Mouse (Mus musculus) frontal cortex, postnatal 36 days (tissue): Measurements from ENCODE around the gene Itpripl2.

Experiments used
- DNase-seq, 2 experiments: peaks; one replicate each; pipeline ENCODE4 v3.0.0; 2022; ENCODE audit warnings: low spot score in 2 of 2

Itpripl2 gene

DNA sequence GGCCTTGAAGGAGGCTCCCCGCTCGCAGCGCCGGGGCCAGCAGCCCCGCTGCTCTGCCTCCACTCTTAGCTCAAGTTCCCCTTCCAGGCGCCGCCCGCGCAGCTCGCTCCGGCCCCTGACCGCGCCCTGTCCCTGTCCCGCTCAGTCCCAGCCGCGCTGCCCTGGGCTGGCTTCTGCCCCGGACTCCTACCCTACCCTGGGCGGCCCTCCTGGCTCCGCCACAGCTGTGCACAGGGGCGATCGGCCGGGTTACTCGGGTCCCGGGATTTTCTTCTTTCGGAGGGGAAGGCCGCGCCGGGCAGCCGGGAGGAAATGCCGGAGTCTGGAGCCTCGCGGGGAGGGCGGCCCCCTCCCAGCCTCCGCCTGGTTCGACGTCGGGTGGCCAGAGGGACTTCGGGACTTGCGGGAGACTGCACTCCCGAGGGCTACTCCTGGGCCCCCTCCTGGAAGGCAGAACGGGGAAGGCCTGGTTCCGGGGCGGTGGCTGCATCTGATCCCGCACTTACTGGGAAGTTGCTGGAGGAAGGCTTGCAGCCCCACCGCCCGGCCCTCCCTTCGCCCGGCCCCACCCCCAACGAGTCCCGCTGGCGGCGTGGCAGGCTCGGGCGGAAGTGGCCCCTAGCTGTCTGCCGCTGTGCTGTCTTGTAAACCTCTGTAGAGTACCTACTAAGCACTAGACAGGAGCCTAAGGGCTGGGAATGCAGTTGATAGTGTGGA lies at the start of gene Itpripl2:
TSS of gene Itpripl2 (minus strand) at position 545 of the 717 bp plus-strand sequence.
- peak; percentile 5 to 13 for DNase-seq

GRCm38 (mm10) chr7:118535076-118535475 lies 43.3 kb upstream of the Itpripl2 start:
- DNase-seq, result no peak

GRCm38 (mm10) chr7:118534326-118534725 lies 42.6 kb upstream of the Itpripl2 start:
- no peak for DNase-seq

DNA sequence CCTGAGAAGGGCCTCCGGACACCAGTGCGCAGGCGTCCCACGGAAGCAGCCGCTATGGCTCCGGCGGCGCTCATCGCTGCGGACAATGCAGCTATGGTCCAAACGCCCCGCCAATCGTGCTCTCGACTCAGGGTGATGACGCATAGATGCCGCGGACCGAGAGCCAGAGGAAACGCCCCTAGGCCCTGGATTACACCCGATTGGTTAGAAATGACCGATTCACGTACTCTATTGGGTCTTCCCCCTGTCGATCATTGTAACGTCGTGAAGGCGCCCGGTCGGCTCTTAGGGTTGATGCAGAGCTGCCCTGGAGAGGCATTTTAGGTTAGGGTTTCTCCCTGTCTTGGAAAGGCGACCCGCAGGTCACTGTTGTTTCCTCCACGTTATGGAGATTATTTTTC lies 41.4 kb upstream of the Itpripl2 start, which contains the start of gene Coq7:
TSS of gene Coq7 (minus strand) at position 179 of the 401 bp plus-strand sequence.
- peak; percentile 95 to 97 for DNase-seq

DNA sequence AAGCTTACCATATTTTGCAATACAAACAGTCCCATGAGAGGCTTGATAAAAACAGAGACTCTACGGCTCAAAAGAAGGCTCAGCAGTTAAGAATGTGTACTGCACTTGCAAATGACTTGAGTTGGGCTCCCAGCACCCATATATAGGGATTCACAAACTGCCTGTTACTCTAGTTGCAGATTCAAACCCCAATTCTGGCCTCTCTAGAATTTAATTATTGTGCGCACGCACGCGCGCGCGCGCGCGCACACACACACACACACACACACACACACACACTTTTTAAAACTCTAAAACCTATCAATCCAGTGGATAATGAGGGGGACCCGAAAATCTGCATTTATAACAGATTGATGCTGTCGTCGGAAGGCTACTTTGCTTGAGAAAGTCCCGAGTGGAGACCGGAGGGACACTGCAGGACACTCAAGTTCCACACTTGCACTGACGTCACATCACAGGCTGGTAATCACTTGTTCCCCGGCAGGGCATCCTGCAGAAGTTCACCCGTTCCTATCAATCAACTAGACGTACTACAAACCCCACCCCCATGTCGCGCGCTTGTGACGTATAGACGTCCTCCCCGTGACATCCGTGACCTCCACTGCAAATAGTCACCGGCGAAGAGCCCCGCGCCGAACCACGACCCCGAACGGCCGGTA lies 40.9 kb upstream of the Itpripl2 start:
- DNase-seq, result peak; percentile 98

GRCm38 (mm10) chr7:118526967-118527366 lies 35.2 kb upstream of the Itpripl2 start:
- DNase-seq, result no peak

GRCm38 (mm10) chr7:118522077-118522476 lies 30.3 kb upstream of the Itpripl2 start:
- no peak for DNase-seq

DNA sequence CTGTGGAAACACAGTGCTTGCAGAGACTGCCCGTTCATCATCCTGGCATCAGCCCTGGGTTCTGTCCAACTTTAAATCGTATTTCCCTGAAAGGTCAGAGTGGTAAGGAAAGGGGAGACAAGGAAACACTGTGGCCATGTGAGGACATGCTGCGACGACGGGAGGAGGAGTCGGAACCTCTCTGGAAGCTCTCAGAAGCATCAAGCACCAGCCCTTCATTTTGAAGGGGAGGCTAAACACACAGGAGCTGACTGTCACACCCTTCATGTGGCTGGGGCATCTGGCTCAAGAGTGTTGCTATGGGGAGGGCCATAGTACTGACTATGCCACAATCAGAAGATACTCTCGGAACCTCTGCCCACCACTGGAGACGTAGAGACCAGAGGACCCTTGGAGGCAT lies 27.9 kb upstream of the Itpripl2 start:
- DNase-seq, result no peak

GRCm38 (mm10) chr7:118518687-118519086 lies 26.9 kb upstream of the Itpripl2 start:
- peak; percentile 65 to 73 for DNase-seq

- no peak for DNase-seq
These were observed 26.0 kb upstream of the Itpripl2 start for GRCm38 (mm10) chr7:118517819-118518218.

DNA sequence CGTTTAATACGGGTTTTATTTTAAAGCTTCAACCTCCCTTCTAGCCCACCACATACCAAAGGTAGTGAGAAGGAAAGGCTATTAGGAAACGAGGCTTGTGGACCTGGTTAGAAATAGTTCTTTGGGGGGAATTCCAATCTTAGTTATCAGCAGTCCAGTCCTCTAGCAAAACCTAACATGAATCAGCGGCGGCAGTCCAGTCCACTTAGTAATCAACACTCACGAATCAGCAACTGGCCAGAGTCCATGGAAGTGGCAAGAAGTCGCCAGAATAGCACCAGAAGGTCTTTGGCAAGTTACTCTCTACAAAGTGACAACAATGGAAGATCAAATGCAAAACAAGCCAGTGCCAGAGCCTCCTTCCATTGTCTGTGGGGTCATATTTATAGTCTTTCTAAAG lies 16.8 kb upstream of the Itpripl2 start:
- no peak for DNase-seq

DNA sequence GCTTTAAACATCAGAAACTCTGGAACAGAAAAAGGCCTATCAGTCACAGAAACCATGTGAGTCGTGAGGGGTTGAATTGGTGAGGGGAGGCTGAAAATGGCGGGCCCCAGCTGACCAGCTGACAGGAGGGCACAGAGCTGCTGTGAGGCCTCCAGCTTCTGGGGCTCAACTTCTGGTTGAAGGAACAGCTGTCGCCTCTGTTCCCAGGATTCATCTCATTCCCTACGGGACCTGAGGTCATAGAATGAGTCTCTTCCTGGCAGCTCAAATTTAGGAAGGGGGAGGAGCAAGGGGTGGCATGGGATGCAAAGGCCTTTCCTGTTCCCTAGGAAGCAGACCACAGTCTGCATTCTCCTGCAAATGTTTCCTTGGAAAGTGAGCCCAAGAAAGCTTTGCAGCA lies 12.1 kb upstream of the Itpripl2 start:
- no peak for DNase-seq

DNA sequence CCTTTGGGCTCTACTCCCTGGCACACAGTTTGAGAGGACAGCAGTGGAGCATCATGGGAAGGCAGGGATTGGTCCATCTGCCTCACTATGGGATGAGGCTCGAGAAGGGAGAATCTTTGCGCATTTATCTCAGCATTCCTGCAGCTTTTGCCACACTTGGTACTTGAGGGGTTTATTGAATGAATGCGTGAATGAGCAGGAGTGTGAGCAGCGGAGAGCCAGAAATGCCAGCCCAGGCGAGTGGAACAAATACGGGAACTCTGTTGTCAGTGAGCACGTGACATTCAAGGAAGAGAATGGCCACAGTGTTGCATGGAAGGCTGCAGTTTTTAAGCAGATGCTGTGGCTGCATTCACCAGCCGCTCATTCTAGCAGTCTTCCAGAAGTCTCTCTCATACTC lies 10.6 kb upstream of the Itpripl2 start:
- no peak for DNase-seq

DNA sequence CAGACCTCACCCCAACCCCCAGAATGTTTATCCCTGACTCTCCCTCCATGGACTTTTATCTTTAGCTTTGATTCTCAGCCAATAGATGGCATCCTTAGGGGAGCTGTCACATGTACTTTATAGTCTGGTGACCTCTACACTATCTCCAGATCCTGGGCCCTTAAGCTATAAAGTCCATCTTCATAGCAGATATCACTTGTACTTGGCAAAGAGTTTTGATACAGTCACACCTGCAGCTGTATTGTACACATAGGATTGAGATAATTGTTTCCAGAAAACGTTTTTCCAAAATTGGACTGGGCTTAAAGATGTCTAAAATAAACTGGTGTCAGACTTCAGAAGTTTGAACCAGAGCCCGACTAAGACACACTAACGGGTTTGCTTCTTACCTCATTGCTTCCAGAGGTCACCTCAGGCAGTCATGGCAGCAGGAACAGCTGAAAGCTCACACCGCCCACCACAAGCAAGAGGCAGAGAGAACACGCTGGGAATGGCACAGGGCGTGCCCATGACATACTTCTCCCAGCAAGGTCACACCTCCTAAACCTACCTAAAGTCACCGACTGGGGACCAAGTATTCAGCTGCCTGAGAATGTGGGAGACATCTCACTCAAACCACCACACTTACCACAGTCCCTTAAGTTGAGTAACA lies 8.1 kb upstream of the Itpripl2 start:
- DNase-seq, result no peak

GRCm38 (mm10) chr7:118498984-118499783 lies 7.4 kb upstream of the Itpripl2 start:
- DNase-seq, result no peak

- no peak for DNase-seq
These were observed 3.3 kb upstream of the Itpripl2 start for GRCm38 (mm10) chr7:118494892-118495579.

GRCm38 (mm10) chr7:118493892-118494291 lies 2.1 kb upstream of the Itpripl2 start:
- no peak for DNase-seq

DNA sequence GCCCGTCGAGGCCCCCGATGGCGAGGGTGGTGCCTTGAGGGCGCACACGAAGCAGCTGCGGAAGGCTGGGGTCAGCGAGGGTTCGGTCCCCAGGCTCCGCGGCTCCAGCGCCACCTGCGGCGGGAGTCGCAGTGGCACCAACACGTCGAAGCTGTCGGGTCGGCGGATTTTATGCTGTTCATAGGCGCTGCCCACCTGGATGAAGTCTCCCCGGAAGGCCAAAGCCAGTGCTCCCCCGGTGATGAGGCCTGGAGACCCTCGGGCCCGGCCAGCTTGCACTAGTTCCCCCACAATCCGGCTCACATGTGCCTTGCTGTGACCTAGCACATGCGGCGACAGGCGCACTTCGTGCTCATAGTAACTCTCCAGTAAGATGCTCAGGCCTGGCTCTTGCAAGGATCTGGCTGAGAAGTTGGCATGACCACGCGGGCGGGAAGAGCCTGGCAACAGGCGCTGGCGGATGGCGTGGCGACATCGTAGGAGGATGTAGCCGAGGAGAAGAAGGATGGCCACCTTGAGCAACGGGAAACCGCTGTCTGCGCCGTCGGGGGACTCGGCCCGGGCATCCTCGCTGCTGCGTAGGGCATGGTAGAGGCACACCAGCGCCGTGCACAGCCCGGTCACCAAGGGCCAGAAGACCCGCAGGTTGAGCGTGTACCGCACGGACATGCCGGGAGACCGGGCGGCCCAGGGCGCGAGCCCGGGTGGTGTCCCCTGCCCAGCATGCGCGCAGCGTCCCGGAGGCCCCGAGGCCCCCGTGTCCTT lies 927 bp downstream of the Itpripl2 start:
- peak in 1 of 2 experiments; percentile 7 for DNase-seq

DNA sequence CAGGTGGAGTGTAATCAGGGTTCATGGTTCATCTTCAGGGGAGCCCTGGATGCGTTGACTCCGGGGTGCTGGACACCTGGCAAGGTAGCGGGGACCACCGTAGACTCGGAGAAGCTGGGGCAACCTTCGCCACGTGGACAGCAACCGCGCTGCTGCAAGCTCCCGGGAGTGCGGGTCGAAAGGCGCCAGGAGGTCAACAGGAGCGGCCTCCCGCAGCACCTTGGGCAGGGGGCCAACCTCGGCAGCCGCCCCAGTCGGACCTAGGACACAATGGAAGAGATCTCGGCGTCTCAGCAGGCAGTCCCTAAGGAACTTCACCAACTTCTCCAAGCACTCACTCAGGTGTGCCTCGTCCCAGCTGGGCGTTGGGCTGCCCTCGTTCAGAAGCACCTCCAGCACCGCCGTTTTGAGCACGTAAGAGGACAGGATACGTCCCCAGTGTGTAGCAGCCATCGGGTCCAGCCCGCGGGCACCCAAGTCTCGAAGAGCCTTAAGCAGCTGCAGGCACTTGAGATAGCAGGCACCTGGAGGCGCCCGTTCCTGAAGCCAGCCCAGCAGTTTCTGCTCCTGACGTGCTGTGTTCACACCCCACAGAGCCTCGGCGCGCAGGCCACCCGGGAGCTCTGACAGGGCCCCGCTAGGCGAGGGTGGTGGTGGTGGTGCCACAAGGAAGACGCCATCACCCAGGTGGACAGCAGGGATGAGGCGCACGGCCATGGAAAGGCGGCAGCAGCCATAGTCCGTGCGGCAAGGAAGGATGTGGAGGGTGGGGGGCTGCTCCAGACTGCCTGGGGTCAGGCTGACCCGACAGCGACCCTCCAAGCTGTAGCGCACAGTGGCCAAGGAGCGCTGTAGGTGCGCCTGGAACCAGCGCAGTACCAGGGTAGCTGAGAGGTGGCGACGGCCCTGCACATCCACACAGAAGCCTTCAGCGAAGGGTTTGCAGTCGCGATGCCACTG lies 1.8 kb downstream of the Itpripl2 start:
- no peak for DNase-seq
